Mouse (Mus musculus) lung, postnatal 0 days (tissue): ENCODE results near the gene Rps6ka3. TPM values are rescaled to one million over a fixed set of nuclear protein-coding genes. Genes with fewer than 3 reads are reported as not detected.

Source experiments
- ATAC-seq: fragments of 200-750 bp; cut with Nextera tagmentation; 2 replicates; pipeline ENCODE4 v1.8.0; 2017; ENCODE audit warnings: moderate library complexity
- DNase-seq: peaks from one replicate; pipeline ENCODE4 v3.0.0-alpha.2; 2016; ENCODE audit warnings: low spot score
- H3K27ac ChIP-seq: fragments of 300-500 bp; sonication (generic); 2 replicates; pipeline ENCODE4 v1.5.1; 2014; ENCODE audit warnings: antibody characterized with exemption, mild to moderate bottlenecking, low read length, mixed read lengths
- H3K27me3 ChIP-seq: fragments of 300-500 bp; sonication (generic); replicated peaks from 2 replicates; pipeline ENCODE4 v1.6.1; 2014; ENCODE audit warnings: low read length, mixed read lengths; ENCODE audit not compliant: insufficient read depth
- H3K36me3 ChIP-seq: fragments of 300-500 bp; sonication (generic); 2 replicates; pipeline ENCODE4 v1.6.1; 2014; ENCODE audit warnings: low read length, mixed read lengths; ENCODE audit not compliant: insufficient read depth
- H3K4me1 ChIP-seq: fragments of 300-500 bp; sonication (generic); 2 replicates; pipeline ENCODE4 v1.6.1; 2014; ENCODE audit warnings: antibody characterized with exemption, low read depth, low read length, mixed read lengths; ENCODE audit not compliant: insufficient read depth
- H3K4me2 ChIP-seq: fragments of 300-500 bp; sonication (generic); replicated peaks from 2 replicates; pipeline ENCODE4 v1.6.1; 2014; ENCODE audit warnings: low read depth, mild to moderate bottlenecking, low read length, moderate library complexity, mixed read lengths
- H3K4me3 ChIP-seq: fragments of 300-500 bp; sonication (generic); 2 replicates; pipeline ENCODE4 v1.5.1; 2014; ENCODE audit warnings: low read depth, low read length
- H3K9ac ChIP-seq: fragments of 300-500 bp; sonication (generic); replicated peaks from 2 replicates; pipeline ENCODE4 v1.6.1; 2014; ENCODE audit warnings: low read depth, mild to moderate bottlenecking
- H3K9me3 ChIP-seq: fragments of 300-500 bp; sonication (generic); 2 replicates; pipeline ENCODE4 v1.6.1; 2016; ENCODE audit warnings: low read length, mixed read lengths
- CTCF ChIP-seq: IDR thresholded peaks from 2 replicates; pipeline ENCODE4 v1.5.1; 2016; ENCODE audit warnings: antibody characterized with exemption, mild to moderate bottlenecking
- EP300 ChIP-seq: IDR thresholded peaks from 2 replicates; pipeline ENCODE4 v1.6.1; 2016; ENCODE audit warnings: antibody characterized with exemption, mild to moderate bottlenecking, control low read depth
- WGBS: fragments of 180-500 bp; shearing (Covaris S2); extraction: QIAGEN DNeasy Blood & Tissue Kit; methylation state at CpG from one replicate; pipeline ENCODE4 v1.1.7; 2014; 5-methylcytosine and 5-hydroxymethylcytosine counted together
- polyA plus RNA-seq: library from polyadenylated mRNA; unstranded; fragments of >200 nt; fragmentation: Nextera tagmentation; extraction: Ambion mirVana; gene quantifications from 2 replicates; pipeline ENCODE4 v1.2.1, GENCODE M21; 2015

Rps6ka3 gene
- polyA plus RNA-seq, 1 experiment from 2014 or later = 6.8 TPM

- Histone ChIP-seq H3K9me3 (no peaks in the 10 kb centered on the region), H3K27me3 (no peaks in the 10 kb centered on the region), H3K27ac (peak overlapping the region; percentile 87), H3K4me1 (no peaks in the 10 kb centered on the region), H3K4me3 (peak overlapping the region; percentile 62), H3K36me3 (no peaks in the 10 kb centered on the region), H3K9ac (peak overlapping the region; percentile 50; the same call in 1 of the 2 replicates), H3K4me2 (peak overlapping the region; percentile 62)
- 18% methylated on average over 36 of the region's 71 CpGs for WGBS
- peak; percentile 96 for ATAC-seq
- DNase-seq = peak; percentile 94
- peak; percentile 55 for TF ChIP-seq CTCF
- no peak for TF ChIP-seq EP300
Observed at GRCm38 (mm10) chrX:159255123-159255978, 45.2 kb downstream of the Rps6ka3 start.

GRCm38 (mm10) chrX:159256040-159256852 is 46.1 kb downstream of the Rps6ka3 start:
- peak overlapping the region; percentile 87 for H3K27ac ChIP-seq
- 17% methylated on average over 29 of the region's 57 CpGs for WGBS
- H3K27me3 ChIP-seq = no peaks in the 10 kb centered on the region
- no peaks in the 10 kb centered on the region for H3K36me3 ChIP-seq
- no peaks in the 10 kb centered on the region for H3K4me1 ChIP-seq
- no peaks in the 10 kb centered on the region for H3K9me3 ChIP-seq
- H3K9ac ChIP-seq = peak overlapping the region; percentile 50
- H3K4me2 ChIP-seq = peak overlapping the region; percentile 62
- DNase-seq = peak; percentile 5
- TF ChIP-seq EP300 = no peak
- TF ChIP-seq CTCF = no peak
- H3K4me3 ChIP-seq = peak overlapping the region; percentile 62
- peak; percentile 20 for ATAC-seq

GRCm38 (mm10) chrX:159256921-159257421 is 46.9 kb downstream of the Rps6ka3 start:
- peak; percentile 65 for DNase-seq
- TF ChIP-seq EP300 (no peak), CTCF (no peak)
- Histone ChIP-seq H3K9ac (peak overlapping the region; percentile 50), H3K36me3 (no peaks in the 10 kb centered on the region), H3K27me3 (no peaks in the 10 kb centered on the region), H3K4me3 (peak overlapping the region; percentile 62), H3K9me3 (no peaks in the 10 kb centered on the region), H3K4me1 (no peaks in the 10 kb centered on the region), H3K27ac (peak overlapping the region; percentile 87), H3K4me2 (peak overlapping the region; percentile 62)
- WGBS = 16% methylated on average over 20 of the region's 20 CpGs
- ATAC-seq = peak; percentile 16; the same call in 1 of the 2 replicates

- peak; percentile 23 for DNase-seq
Observed at GRCm38 (mm10) chrX:159264681-159265080, 54.6 kb downstream of the Rps6ka3 start.

GRCm38 (mm10) chrX:159269072-159269471 is 59.0 kb downstream of the Rps6ka3 start:
- H3K27me3 ChIP-seq = no peaks in the 10 kb centered on the region
- H3K9me3 ChIP-seq = no peaks in the 10 kb centered on the region
- TF ChIP-seq EP300 (no peak), CTCF (peak; percentile 73)
- H3K4me3 ChIP-seq = no peak overlapping the region
- no peak overlapping the region for H3K9ac ChIP-seq
- no peaks in the 10 kb centered on the region for H3K36me3 ChIP-seq
- ATAC-seq (no peak), DNase-seq (peak; percentile 48)
- H3K27ac ChIP-seq = no peak overlapping the region
- no peak overlapping the region for H3K4me2 ChIP-seq
- H3K4me1 ChIP-seq = no peaks in the 10 kb centered on the region

More at GRCm38 (mm10) chrX:159264681-159265080, 54.6 kb downstream of the Rps6ka3 start:
- TF ChIP-seq EP300 (no peak), CTCF (peak; percentile 62)
- Histone ChIP-seq H3K4me2 (no peak overlapping the region), H3K27me3 (no peaks in the 10 kb centered on the region), H3K27ac (no peak overlapping the region), H3K9me3 (no peaks in the 10 kb centered on the region), H3K4me3 (no peak overlapping the region), H3K9ac (no peak overlapping the region), H3K36me3 (no peaks in the 10 kb centered on the region), H3K4me1 (no peaks in the 10 kb centered on the region)
- WGBS = 31% methylated on average over 3 of the region's 3 CpGs
- no peak for ATAC-seq

- Histone ChIP-seq H3K9ac (no peak overlapping the region), H3K27ac (no peak overlapping the region), H3K27me3 (no peaks in the 10 kb centered on the region), H3K4me1 (no peaks in the 10 kb centered on the region), H3K4me2 (no peak overlapping the region), H3K36me3 (no peaks in the 10 kb centered on the region), H3K4me3 (no peak overlapping the region), H3K9me3 (no peaks in the 10 kb centered on the region)
- ATAC-seq = no peak
- TF ChIP-seq EP300 (no peak), CTCF (peak; percentile 48)
- DNase-seq = no peak
- 74% methylated on average over 5 of the region's 5 CpGs for WGBS
Observed at GRCm38 (mm10) chrX:159286765-159287164, 76.7 kb downstream of the Rps6ka3 start.
